Comparison of ENCODE assay signal across 27 mouse cellular contexts in the genomic region with DNA sequence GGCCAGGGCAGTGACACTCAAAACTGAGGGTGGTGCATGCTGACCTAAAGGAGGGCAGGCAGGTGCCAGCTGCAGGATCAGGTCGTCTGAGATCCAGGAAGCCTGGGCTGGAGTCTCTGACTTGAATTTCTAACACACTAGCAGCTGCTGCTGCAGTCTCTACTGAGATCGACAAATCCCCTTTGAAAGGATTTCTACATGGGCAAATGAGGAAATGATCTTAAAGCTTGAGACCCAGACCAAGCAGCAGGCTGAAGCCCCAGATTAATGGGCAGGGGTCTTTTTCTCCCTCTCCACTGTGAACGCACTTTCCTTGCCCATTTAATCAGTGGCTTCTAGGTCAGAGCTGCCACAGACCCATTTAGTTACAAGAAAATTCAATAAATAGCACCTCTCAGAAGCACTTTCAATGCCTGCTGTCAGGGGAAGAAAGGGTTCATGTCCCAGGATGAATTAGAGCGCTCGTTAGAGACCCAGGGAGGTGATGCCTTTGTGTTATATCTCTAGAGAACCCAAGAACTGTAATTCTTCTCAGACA. TPM values are rescaled to one million over a fixed set of nuclear protein-coding genes. Genes with fewer than 3 reads are reported as not detected.
A peak's percentile ranks its signal among the peaks of the same experiment; 100 is the strongest.
DNase-seq lines count a peak whose midpoint lies in the region; ATAC-seq and TF ChIP-seq lines count a peak whose summit lies in the region.
"Had no signal": no experiment of that assay in that cellular context is flagged by ENCODE, and none has a peak within 500 bp of the region (broad histone marks: within the 10 kb centered on the region; RNA-seq: fewer than 3 reads in every experiment).

No protein-coding gene starts in this region.

- WGBS in midbrain, embryonic 10.5 days: 43% methylated on average over 5 of the region's 5 CpGs
- 17% methylated on average over 5 of the region's 5 CpGs for WGBS in midbrain, embryonic 15.5 days
- 12% methylated on average over 5 of the region's 5 CpGs for WGBS in forebrain, embryonic 12.5 days
- 20% methylated on average over 5 of the region's 5 CpGs for WGBS in midbrain, embryonic 13.5 days
- 62% methylated on average over 5 of the region's 5 CpGs for whole genome bisulfite sequencing in thymus, adult 2 months

- TF ChIP-seq POLR2A in thymus, adult 2 months (IDR thresholded peaks at IDR 0.05; ENCODE audit: control insufficient read depth, extremely low read depth, insufficient read depth, low read length, poor library complexity): no peak

- peaks cover 59% of the 10 kb centered on the region for H3K27me3 ChIP-seq in midbrain, embryonic 10.5 days (ENCODE audit: low read depth, poor library complexity, severe bottlenecking)
- H3K27me3 ChIP-seq in midbrain, embryonic 15.5 days (replicated peaks): 0 out of 2 replicates have a peak, but pooled peaks cover 10% of the 10 kb centered on the region
- peaks cover 26% of the 10 kb centered on the region for H3K27me3 ChIP-seq in forebrain, embryonic 12.5 days
- H3K27me3 ChIP-seq in midbrain, embryonic 13.5 days: peaks cover 28% of the 10 kb centered on the region
- H3K27me3 ChIP-seq in thymus, adult 2 months (ENCODE audit: control insufficient read depth, insufficient read depth, low read length): no peaks in the 10 kb centered on the region
- H3K27me3 ChIP-seq: embryonic facial prominence, embryonic 12.5 days had no signal

- no peak overlapping the region for H3K9ac ChIP-seq in midbrain, embryonic 15.5 days
- H3K9ac ChIP-seq in forebrain, embryonic 12.5 days: no peak overlapping the region
- H3K9ac ChIP-seq in midbrain, embryonic 13.5 days (replicated peaks): no peak overlapping the region
- H3K9ac ChIP-seq: embryonic facial prominence, embryonic 12.5 days; heart, embryonic 15.5 days; liver, postnatal 0 days had no signal

- H3K4me2 ChIP-seq in midbrain, embryonic 15.5 days: no peak overlapping the region
- no peak overlapping the region; the same call in 1 of the 2 replicates for H3K4me2 ChIP-seq in forebrain, embryonic 12.5 days
- no peak overlapping the region for H3K4me2 ChIP-seq in midbrain, embryonic 13.5 days (replicated peaks)
- H3K4me2 ChIP-seq: embryonic facial prominence, embryonic 12.5 days; heart, embryonic 15.5 days had no signal

- H3K36me3 ChIP-seq in midbrain, embryonic 10.5 days: no peaks in the 10 kb centered on the region
- no peaks in the 10 kb centered on the region for H3K36me3 ChIP-seq in midbrain, embryonic 15.5 days (replicated peaks)
- H3K36me3 ChIP-seq in forebrain, embryonic 12.5 days (replicated peaks): no peaks in the 10 kb centered on the region
- no peaks in the 10 kb centered on the region for H3K36me3 ChIP-seq in midbrain, embryonic 13.5 days
- no peaks in the 10 kb centered on the region for H3K36me3 ChIP-seq in thymus, adult 2 months (ENCODE audit: control insufficient read depth, insufficient read depth, low read length)
- H3K36me3 ChIP-seq: embryonic facial prominence, embryonic 12.5 days; heart, embryonic 15.5 days; limb, embryonic 10.5 days had no signal

- 0 out of 2 replicates have a peak overlapping the region, but pooled peaks have one; percentile 49 for H3K27ac ChIP-seq in midbrain, embryonic 10.5 days (replicated peaks)
- H3K27ac ChIP-seq in midbrain, embryonic 15.5 days: no peak overlapping the region
- H3K27ac ChIP-seq in forebrain, embryonic 12.5 days: peak overlapping the region; percentile 81
- 0 out of 2 replicates have a peak overlapping the region, but pooled peaks have one; percentile 56 for H3K27ac ChIP-seq in midbrain, embryonic 13.5 days
- no peak overlapping the region for H3K27ac ChIP-seq in thymus, adult 2 months (ENCODE audit: control insufficient read depth, insufficient read depth, low read length)
- H3K27ac ChIP-seq: embryonic facial prominence, embryonic 12.5 days; heart, adult 2 months; heart, embryonic 15.5 days; limb, embryonic 10.5 days had no signal

- no peak overlapping the region for H3K4me3 ChIP-seq in midbrain, embryonic 10.5 days
- H3K4me3 ChIP-seq in midbrain, embryonic 15.5 days: no peak overlapping the region
- no peak overlapping the region for H3K4me3 ChIP-seq in forebrain, embryonic 12.5 days (replicated peaks)
- H3K4me3 ChIP-seq in midbrain, embryonic 13.5 days (replicated peaks): no peak overlapping the region
- no peak overlapping the region for H3K4me3 ChIP-seq in thymus, adult 2 months (ENCODE audit: control insufficient read depth, insufficient read depth, low read length)
- H3K4me3 ChIP-seq: embryonic facial prominence, embryonic 12.5 days; erythroblast, embryonic 14.5 days; heart, adult 2 months; heart, embryonic 15.5 days; limb, embryonic 10.5 days; myocyte had no signal

- ATAC-seq in midbrain, embryonic 15.5 days (replicated peaks): no peak
- peak; percentile 31 for ATAC-seq in forebrain, embryonic 12.5 days (ENCODE audit: low FRiP score)
- ATAC-seq in midbrain, embryonic 13.5 days: peak; percentile 34; the same call in 1 of the 2 replicates
- ATAC-seq: liver, postnatal 0 days; Patski had no signal

- DNase-seq in embryo, embryonic 10.5 days (ENCODE audit: low spot score): peak; percentile 31
- DNase-seq in embryo, embryonic 10 days (ENCODE audit: low spot score): no peak
- no peak for DNase-seq in midbrain, embryonic 10.5 days (ENCODE audit: low spot score)
- no peak for DNase-seq in kidney, adult 9 months
- no peak for DNase-seq in thymus, adult 2 months
- DNase-seq: adrenal gland, postnatal 14 days; cerebellum, adult 11-12 months; cerebellum, postnatal 25 days; gastrocnemius, postnatal 10 days; heart, adult 2 months; heart, postnatal 4 days; kidney, adult 8-10 months; kidney, postnatal 36 days; liver, postnatal 0 days; lung, postnatal 10 days; thymus, postnatal 14 days had no signal

- no peak for TF ChIP-seq CTCF in thymus, adult 2 months (IDR thresholded peaks at IDR 0.05; ENCODE audit: borderline replicate concordance, control insufficient read depth, extremely low read depth, insufficient read depth, low read length, poor library complexity)

- no peaks in the 10 kb centered on the region for H3K9me3 ChIP-seq in midbrain, embryonic 10.5 days (replicated peaks)
- H3K9me3 ChIP-seq in midbrain, embryonic 15.5 days: no peaks in the 10 kb centered on the region
- H3K9me3 ChIP-seq in forebrain, embryonic 12.5 days: no peaks in the 10 kb centered on the region
- H3K9me3 ChIP-seq in midbrain, embryonic 13.5 days: no peaks in the 10 kb centered on the region
- H3K9me3 ChIP-seq: embryonic facial prominence, embryonic 12.5 days; heart, embryonic 15.5 days; limb, embryonic 10.5 days had no signal

- peaks cover 35% of the 10 kb centered on the region for H3K4me1 ChIP-seq in midbrain, embryonic 10.5 days
- H3K4me1 ChIP-seq in midbrain, embryonic 15.5 days: peaks cover 18% of the 10 kb centered on the region
- peaks cover 41% of the 10 kb centered on the region for H3K4me1 ChIP-seq in forebrain, embryonic 12.5 days
- peaks cover 31% of the 10 kb centered on the region for H3K4me1 ChIP-seq in midbrain, embryonic 13.5 days (replicated peaks)
- H3K4me1 ChIP-seq in thymus, adult 2 months (replicated peaks; ENCODE audit: control insufficient read depth, insufficient read depth, low read length): no peaks in the 10 kb centered on the region

RNA-seq across cellular contexts. Expression of a gene that starts 21.8 kb away (rescaled TPM):
- polyA plus RNA-seq in midbrain, embryonic 10.5 days (2016; fragmentation: Nextera tagmentation; extraction: Ambion mirVana): 0.10 TPM in 1 of 2 replicates, not detected in the other
- polyA plus RNA-seq in midbrain, embryonic 15.5 days (2015; fragmentation: Nextera tagmentation; extraction: Ambion mirVana): 0.08 TPM in 1 of 2 replicates, not detected in the other
- polyA plus RNA-seq in forebrain, embryonic 12.5 days (2016; fragmentation: Nextera tagmentation; extraction: Ambion mirVana): 0.22 and 0.37 TPM in 2 replicates
- 0.09 TPM in 2 replicates for polyA plus RNA-seq in midbrain, embryonic 13.5 days (2015; fragmentation: Nextera tagmentation; extraction: Ambion mirVana)
- polyA plus RNA-seq in thymus, adult 2 months (2012; rRNA removed): 2.6 and 3.9 TPM in 2 replicates
- polyA plus RNA-seq: erythroblast, embryonic 14.5 days; heart, adult 2 months; intestine, embryonic 14.5 days; liver, adult 2 months; liver, postnatal 0 days; Patski had no signal

Comparison
In these comparisons a context has a peak if more than half of its experiments do, and no peak if none do; other contexts are left out.
1. H3K27ac ChIP-seq: peak in midbrain, embryonic 10.5 days (single experiment), forebrain, embryonic 12.5 days (single experiment) and midbrain, embryonic 13.5 days (single experiment); none in midbrain, embryonic 15.5 days (single experiment) and thymus, adult 2 months (single experiment).